Mouse (Mus musculus) limb, embryonic 13.5 days (tissue): ENCODE measurements around the gene Npl. TPM values are rescaled to one million over a fixed set of nuclear protein-coding genes. Genes with fewer than 3 reads are reported as not detected.
A peak's percentile ranks its signal among the peaks of the same experiment; 100 is the strongest.

Experiments
- ATAC-seq: fragments of 200-750 bp; cut with Nextera tagmentation; 2 replicates; pipeline ENCODE4 v1.8.0; 2017; ENCODE audit warnings: low read depth, moderate number of reproducible peaks, moderate TSS enrichment; ENCODE audit not compliant: low FRiP score
- H3K27ac ChIP-seq: fragments of 300-500 bp; sonication (generic); 2 replicates; pipeline ENCODE4 v1.5.1; 2015; ENCODE audit warnings: inconsistent platforms, mild to moderate bottlenecking, moderate library complexity
- H3K27me3 ChIP-seq: fragments of 300-500 bp; sonication (generic); 2 replicates; pipeline ENCODE4 v1.6.1; 2015; ENCODE audit warnings: mild to moderate bottlenecking, inconsistent platforms
- H3K36me3 ChIP-seq: fragments of 300-500 bp; sonication (generic); 2 replicates; pipeline ENCODE4 v1.6.1; 2015; ENCODE audit warnings: inconsistent platforms, mild to moderate bottlenecking, moderate library complexity
- H3K4me1 ChIP-seq: fragments of 300-500 bp; sonication (generic); 2 replicates; pipeline ENCODE4 v1.6.1; 2015; ENCODE audit warnings: inconsistent platforms
- H3K4me2 ChIP-seq: fragments of 300-500 bp; sonication (generic); replicated peaks from 2 replicates; pipeline ENCODE4 v1.6.1; 2015; ENCODE audit warnings: inconsistent platforms, mild to moderate bottlenecking, moderate library complexity
- H3K4me3 ChIP-seq: fragments of 300-500 bp; sonication (generic); 2 replicates; pipeline ENCODE4 v1.5.1; 2015; ENCODE audit warnings: moderate library complexity, mild to moderate bottlenecking, inconsistent platforms
- H3K9ac ChIP-seq: fragments of 300-500 bp; sonication (generic); 2 replicates; pipeline ENCODE4 v1.6.1; 2015; ENCODE audit warnings: mild to moderate bottlenecking, inconsistent platforms
- H3K9me3 ChIP-seq: fragments of 300-500 bp; sonication (generic); 2 replicates; pipeline ENCODE4 v1.6.1; 2016; ENCODE audit warnings: inconsistent platforms
- WGBS: fragments of 180-500 bp; shearing (Covaris S2); methylation state at CpG from one replicate; pipeline ENCODE4 v1.1.7; 2015; 5-methylcytosine and 5-hydroxymethylcytosine counted together
- polyA plus RNA-seq: library from polyadenylated mRNA; unstranded; fragments of >200 nt; fragmentation: Nextera tagmentation; extraction: Ambion mirVana; gene quantifications from 2 replicates; pipeline ENCODE4 v1.2.1, GENCODE M21; 2015

Npl gene
- 9.5 and 9.9 TPM in 2 replicates for polyA plus RNA-seq

GRCm38 (mm10) chr1:153549536-153550199 lies at the start of gene Npl:
TSS of gene Npl (minus strand) at chr1:153550045.
- H3K4me1 ChIP-seq, result 0 out of 2 replicates have a peak, but pooled peaks cover 2% of the 10 kb centered on the region
- H3K36me3 ChIP-seq, result no peaks in the 10 kb centered on the region
- WGBS, result 7% methylated on average over 29 of the region's 29 CpGs
- peak; percentile 95 for ATAC-seq
- peaks cover 9% of the 10 kb centered on the region for H3K27me3 ChIP-seq
- H3K27ac ChIP-seq, result no peak within 1 kb of the TSS
- H3K9ac ChIP-seq, result peak within 1 kb of the TSS; percentile 60
- H3K4me2 ChIP-seq, result peak within 1 kb of the TSS; percentile 62
- H3K4me3 ChIP-seq, result peak within 1 kb of the TSS; percentile 51
- no peaks in the 10 kb centered on the region for H3K9me3 ChIP-seq

DNA sequence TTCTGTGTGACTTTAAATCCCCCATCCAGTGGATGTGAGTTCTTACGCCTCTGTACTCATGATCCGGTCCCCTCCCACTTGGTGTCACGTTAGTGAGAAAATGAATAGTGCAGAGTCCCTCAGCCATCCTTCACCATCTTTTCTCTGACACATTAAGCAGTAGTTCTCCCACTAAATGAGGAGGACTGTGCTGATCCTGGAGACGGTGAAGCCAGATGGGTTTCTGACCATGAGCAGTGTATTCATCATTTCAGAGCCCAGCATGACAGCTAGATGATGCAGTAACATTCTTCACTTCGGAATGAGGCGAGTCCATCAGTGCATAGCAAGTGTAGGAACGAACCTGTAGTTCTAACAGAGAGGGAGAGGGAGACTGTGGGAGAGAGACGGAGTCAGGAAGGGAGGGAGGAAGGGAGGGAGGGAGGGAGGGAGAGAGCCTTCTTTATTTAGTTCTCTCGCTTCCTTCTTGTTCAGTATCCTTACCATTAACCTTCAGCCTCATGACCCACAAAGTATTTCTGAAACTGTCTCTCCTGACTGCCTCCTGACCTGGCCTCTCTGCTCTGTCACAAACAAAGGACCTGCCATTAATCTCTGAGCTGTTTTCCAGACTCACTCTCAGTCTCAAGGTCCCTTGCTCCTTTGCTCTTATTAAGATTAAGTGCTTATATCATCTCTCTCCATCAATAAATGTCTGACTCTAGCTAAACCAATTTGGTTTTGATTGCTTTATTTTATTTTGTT lies 49.6 kb upstream of the Npl start:
- H3K27me3 ChIP-seq, result no peaks in the 10 kb centered on the region
- no peak overlapping the region for H3K4me2 ChIP-seq
- ATAC-seq, result no peak
- H3K9me3 ChIP-seq, result no peaks in the 10 kb centered on the region
- H3K9ac ChIP-seq, result no peak overlapping the region
- no peaks in the 10 kb centered on the region for H3K36me3 ChIP-seq
- WGBS, result 45% methylated on average over 9 of the region's 9 CpGs
- H3K27ac ChIP-seq, result no peak overlapping the region
- H3K4me3 ChIP-seq, result no peak overlapping the region
- no peaks in the 10 kb centered on the region for H3K4me1 ChIP-seq

GRCm38 (mm10) chr1:153598773-153599172 lies 48.9 kb upstream of the Npl start:
- H3K4me3 ChIP-seq, result no peak overlapping the region

GRCm38 (mm10) chr1:153593678-153594077 lies 43.8 kb upstream of the Npl start:
- Histone ChIP-seq H3K4me1 (no peaks in the 10 kb centered on the region), H3K27me3 (no peaks in the 10 kb centered on the region), H3K4me2 (no peak overlapping the region), H3K4me3 (no peak overlapping the region), H3K36me3 (no peaks in the 10 kb centered on the region), H3K9ac (no peak overlapping the region), H3K27ac (no peak overlapping the region), H3K9me3 (no peaks in the 10 kb centered on the region)
- ATAC-seq, result no peak
- WGBS, result 87% methylated on average over 2 of the region's 2 CpGs

More at GRCm38 (mm10) chr1:153598773-153599172, 48.9 kb upstream of the Npl start:
- no peak overlapping the region for H3K4me2 ChIP-seq
- no peak overlapping the region for H3K9ac ChIP-seq
- no peak overlapping the region for H3K27ac ChIP-seq
- no peaks in the 10 kb centered on the region for H3K9me3 ChIP-seq
- ATAC-seq, result no peak
- H3K4me1 ChIP-seq, result no peaks in the 10 kb centered on the region
- 59% methylated on average over 2 of the region's 2 CpGs for WGBS
- no peaks in the 10 kb centered on the region for H3K27me3 ChIP-seq
- H3K36me3 ChIP-seq, result no peaks in the 10 kb centered on the region

- Histone ChIP-seq H3K9me3 (no peaks in the 10 kb centered on the region), H3K9ac (no peak overlapping the region), H3K4me2 (no peak overlapping the region), H3K27ac (no peak overlapping the region), H3K4me1 (0 out of 2 replicates have a peak, but pooled peaks cover 5% of the 10 kb centered on the region), H3K27me3 (no peaks in the 10 kb centered on the region), H3K36me3 (no peaks in the 10 kb centered on the region), H3K4me3 (no peak overlapping the region)
- no peak for ATAC-seq
- 69% methylated on average over 2 of the region's 2 CpGs for WGBS
These were observed 40.4 kb upstream of the Npl start for GRCm38 (mm10) chr1:153590176-153590734.

DNA sequence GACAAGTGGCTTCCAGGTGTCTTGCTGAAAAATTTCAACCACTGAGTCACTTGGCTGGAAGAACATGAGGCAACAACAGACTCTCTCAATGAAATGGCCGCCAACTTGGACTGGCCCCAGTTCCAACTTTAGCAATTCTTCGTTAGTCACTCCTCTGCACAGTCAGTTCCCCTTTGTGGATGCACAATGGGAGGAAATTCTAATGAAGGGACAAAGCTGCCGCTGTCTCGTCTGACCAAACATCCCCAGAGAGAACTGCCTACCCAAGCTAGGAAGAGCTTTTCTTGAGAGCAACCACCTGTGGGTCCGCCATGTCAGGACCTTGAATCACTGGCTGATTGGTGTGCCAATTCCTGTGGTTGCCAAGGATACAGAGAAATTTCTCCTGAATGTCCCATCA lies 38.1 kb upstream of the Npl start:
- 90% methylated on average over 5 of the region's 5 CpGs for WGBS
- H3K27ac ChIP-seq, result no peak overlapping the region
- no peak overlapping the region for H3K4me3 ChIP-seq
- 0 out of 2 replicates have a peak, but pooled peaks cover 11% of the 10 kb centered on the region for H3K4me1 ChIP-seq
- no peak overlapping the region for H3K4me2 ChIP-seq
- no peak overlapping the region for H3K9ac ChIP-seq
- H3K36me3 ChIP-seq, result no peaks in the 10 kb centered on the region
- no peaks in the 10 kb centered on the region for H3K9me3 ChIP-seq
- ATAC-seq, result no peak
- H3K27me3 ChIP-seq, result no peaks in the 10 kb centered on the region

DNA sequence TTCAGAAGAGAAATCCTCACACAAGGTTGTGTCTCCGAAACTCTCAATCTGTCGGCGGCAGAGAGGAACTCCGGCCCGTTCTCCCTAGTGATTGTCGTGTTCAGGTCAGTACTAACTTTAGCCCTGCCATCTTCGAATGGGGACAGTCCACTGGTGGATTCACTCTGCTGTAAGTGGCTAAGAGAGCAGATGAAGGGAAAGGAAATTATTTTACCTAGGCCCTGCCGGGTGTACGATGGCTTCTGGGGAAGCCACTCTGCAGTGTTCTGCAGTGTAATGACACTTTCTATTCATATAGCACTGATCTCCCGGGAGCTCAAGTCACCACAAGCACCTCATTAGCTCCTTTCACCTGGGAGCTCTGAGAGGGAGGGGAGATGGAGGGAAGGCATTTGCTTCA lies 37.0 kb upstream of the Npl start:
- 75% methylated on average over 10 of the region's 10 CpGs for WGBS
- no peak overlapping the region for H3K4me2 ChIP-seq
- H3K27me3 ChIP-seq, result no peaks in the 10 kb centered on the region
- H3K9me3 ChIP-seq, result no peaks in the 10 kb centered on the region
- H3K27ac ChIP-seq, result no peak overlapping the region
- 0 out of 2 replicates have a peak, but pooled peaks cover 11% of the 10 kb centered on the region for H3K4me1 ChIP-seq
- H3K4me3 ChIP-seq, result no peak overlapping the region
- ATAC-seq, result no peak
- no peaks in the 10 kb centered on the region for H3K36me3 ChIP-seq
- no peak overlapping the region for H3K9ac ChIP-seq

DNA sequence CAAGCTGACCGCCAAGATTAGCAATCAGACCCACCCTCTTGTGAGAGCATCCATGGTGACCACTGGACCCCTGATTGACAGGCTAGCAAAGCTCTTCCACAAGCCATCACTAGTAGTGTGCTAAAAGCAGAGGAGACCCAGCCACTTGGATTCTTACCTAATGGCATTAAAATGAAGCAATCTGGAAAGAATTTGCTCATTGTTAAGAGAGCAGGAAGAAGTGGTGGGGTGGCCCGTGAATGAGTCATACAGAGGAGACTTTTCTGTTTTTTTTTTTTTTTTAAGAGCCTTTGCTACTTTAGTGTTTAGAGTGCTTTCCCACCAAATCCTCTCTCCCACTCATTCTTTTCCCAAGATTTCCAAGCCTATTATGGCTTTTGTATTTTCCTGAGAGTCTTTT lies 35.9 kb upstream of the Npl start:
- Histone ChIP-seq H3K4me2 (no peak overlapping the region), H3K4me3 (no peak overlapping the region), H3K27me3 (no peaks in the 10 kb centered on the region), H3K9me3 (no peaks in the 10 kb centered on the region), H3K9ac (no peak overlapping the region), H3K27ac (no peak overlapping the region), H3K36me3 (no peaks in the 10 kb centered on the region), H3K4me1 (0 out of 2 replicates have a peak, but pooled peaks cover 11% of the 10 kb centered on the region)
- no peak for ATAC-seq
- 49% methylated on average over 2 of the region's 2 CpGs for WGBS

DNA sequence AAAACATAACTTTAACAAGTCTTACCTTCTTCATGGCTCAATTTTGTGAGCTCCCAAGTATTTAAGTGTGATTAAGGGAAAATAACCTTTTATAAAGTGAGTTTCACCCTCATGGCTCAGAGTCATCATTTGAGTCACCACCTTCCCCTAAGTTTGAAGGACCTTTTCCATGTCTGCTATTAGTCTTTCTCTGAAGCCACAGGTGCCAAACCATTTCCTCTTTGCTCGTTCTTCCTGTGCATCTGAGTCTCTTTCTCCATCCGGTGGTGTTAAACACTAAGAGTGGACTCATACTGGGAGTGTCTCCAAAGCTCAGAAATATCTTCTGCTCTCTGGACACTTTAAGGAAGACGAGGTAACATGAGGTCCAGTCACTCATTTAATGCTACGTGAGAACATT lies 33.3 kb upstream of the Npl start:
- 68% methylated on average over 4 of the region's 4 CpGs for WGBS
- no peaks in the 10 kb centered on the region for H3K27me3 ChIP-seq
- 0 out of 2 replicates have a peak, but pooled peaks cover 11% of the 10 kb centered on the region for H3K4me1 ChIP-seq
- H3K27ac ChIP-seq, result no peak overlapping the region
- no peak overlapping the region for H3K4me3 ChIP-seq
- H3K9ac ChIP-seq, result no peak overlapping the region
- no peaks in the 10 kb centered on the region for H3K9me3 ChIP-seq
- H3K4me2 ChIP-seq, result no peak overlapping the region
- ATAC-seq, result no peak
- H3K36me3 ChIP-seq, result no peaks in the 10 kb centered on the region

DNA sequence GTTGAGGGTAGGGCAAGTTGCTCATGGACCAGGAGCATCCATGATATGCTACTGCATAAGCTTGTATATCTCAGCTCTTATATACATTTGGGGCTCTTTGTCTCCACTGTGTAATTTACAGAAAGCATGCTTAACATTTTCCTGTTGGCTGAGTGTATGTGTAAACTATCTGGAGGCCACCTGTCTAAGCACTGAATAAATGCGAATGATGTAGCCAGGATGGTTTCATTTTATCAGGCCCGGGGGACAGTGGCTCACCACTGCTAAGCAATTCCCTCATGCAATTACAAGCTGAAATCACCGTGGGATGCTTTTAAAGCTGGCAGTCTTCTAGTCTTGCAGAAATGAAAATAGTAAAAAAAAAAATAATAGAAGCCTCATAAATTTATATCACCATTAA lies 24.9 kb upstream of the Npl start:
- Histone ChIP-seq H3K27me3 (no peaks in the 10 kb centered on the region), H3K4me1 (peaks cover 3% of the 10 kb centered on the region; the same call in 1 of the 2 replicates), H3K36me3 (no peaks in the 10 kb centered on the region), H3K4me3 (no peak overlapping the region), H3K4me2 (no peak overlapping the region), H3K27ac (no peak overlapping the region), H3K9me3 (no peaks in the 10 kb centered on the region), H3K9ac (no peak overlapping the region)
- 49% methylated on average over 3 of the region's 3 CpGs for WGBS
- ATAC-seq, result no peak

- no peak for ATAC-seq
- H3K9ac ChIP-seq, result no peak overlapping the region
- H3K36me3 ChIP-seq, result no peaks in the 10 kb centered on the region
- H3K4me3 ChIP-seq, result no peak overlapping the region
- H3K4me2 ChIP-seq, result no peak overlapping the region
- 73% methylated on average over 4 of the region's 4 CpGs for WGBS
- no peaks in the 10 kb centered on the region for H3K27me3 ChIP-seq
- H3K27ac ChIP-seq, result no peak overlapping the region
- peaks cover 3% of the 10 kb centered on the region; the same call in 1 of the 2 replicates for H3K4me1 ChIP-seq
- H3K9me3 ChIP-seq, result no peaks in the 10 kb centered on the region
These were observed 22.6 kb upstream of the Npl start for GRCm38 (mm10) chr1:153572271-153573043.

- H3K27ac ChIP-seq, result no peak overlapping the region
- no peaks in the 10 kb centered on the region for H3K27me3 ChIP-seq
- no peak overlapping the region for H3K4me2 ChIP-seq
- 71% methylated on average over 8 of the region's 8 CpGs for WGBS
- no peaks in the 10 kb centered on the region for H3K4me1 ChIP-seq
- H3K9ac ChIP-seq, result no peak overlapping the region
- ATAC-seq, result no peak
- H3K9me3 ChIP-seq, result no peaks in the 10 kb centered on the region; the same call in 1 of the 2 replicates
- H3K4me3 ChIP-seq, result no peak overlapping the region
- H3K36me3 ChIP-seq, result no peaks in the 10 kb centered on the region
These were observed 15.9 kb upstream of the Npl start for GRCm38 (mm10) chr1:153565701-153566100.
